Mouse (Mus musculus) brain, adult 2 months (tissue): ENCODE data around the gene Arid4a.
"Not testable (repeated sequence)": the region's sequence is repeated elsewhere in the genome, so short reads cannot be mapped to it uniquely, and the experiment has no call there.

Experiments
- DNase-seq: peaks from one replicate; pipeline ENCODE4 v3.0.0; 2011; ENCODE audit warnings: low read depth, low spot score

The Arid4a gene

GRCm38 (mm10) chr12:71053031-71053430 lies 37.2 kb downstream of the Arid4a start:
- peak; percentile 35 for DNase-seq

DNA sequence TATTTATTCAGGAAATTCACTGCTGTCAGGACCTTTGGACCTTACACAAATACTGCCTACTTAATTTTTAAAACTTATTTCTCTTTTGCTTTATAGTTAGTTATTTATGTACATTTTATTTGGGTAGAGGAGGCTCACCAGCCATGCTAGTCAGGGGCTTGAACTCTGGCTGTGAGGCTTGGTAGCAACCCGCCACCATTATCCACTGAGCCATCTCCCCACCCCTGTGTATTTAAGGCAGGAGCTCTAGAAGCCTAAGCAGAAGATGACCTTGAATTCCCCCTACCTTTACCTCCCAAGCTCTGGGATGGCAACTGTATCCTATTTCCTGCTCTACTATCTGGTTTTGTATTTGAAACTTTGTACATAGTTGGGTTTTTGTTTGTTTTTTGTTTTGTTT lies 37.7 kb downstream of the Arid4a start:
- no peak for DNase-seq

DNA sequence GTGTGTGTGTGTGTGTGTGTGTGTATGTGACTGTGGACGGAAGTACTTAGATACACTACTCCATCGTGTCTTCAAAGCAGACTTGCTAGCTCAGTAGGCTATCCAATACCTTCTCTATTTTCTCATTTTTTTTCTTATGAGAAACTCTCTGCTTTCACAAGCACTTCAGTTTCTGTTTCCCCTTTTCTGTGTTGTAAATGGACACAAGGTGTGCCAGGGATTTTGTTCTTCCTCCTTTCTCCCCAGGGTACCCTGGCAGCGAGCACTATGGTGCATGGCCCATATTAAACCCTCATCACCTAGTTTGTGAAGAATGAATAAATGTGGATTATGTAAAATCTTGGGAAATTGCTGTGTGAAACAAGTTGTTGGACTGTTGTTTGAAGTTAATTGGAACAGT lies 39.7 kb downstream of the Arid4a start:
- no peak for DNase-seq

GRCm38 (mm10) chr12:71059741-71060140 lies 44.0 kb downstream of the Arid4a start:
- DNase-seq, result no peak

DNA sequence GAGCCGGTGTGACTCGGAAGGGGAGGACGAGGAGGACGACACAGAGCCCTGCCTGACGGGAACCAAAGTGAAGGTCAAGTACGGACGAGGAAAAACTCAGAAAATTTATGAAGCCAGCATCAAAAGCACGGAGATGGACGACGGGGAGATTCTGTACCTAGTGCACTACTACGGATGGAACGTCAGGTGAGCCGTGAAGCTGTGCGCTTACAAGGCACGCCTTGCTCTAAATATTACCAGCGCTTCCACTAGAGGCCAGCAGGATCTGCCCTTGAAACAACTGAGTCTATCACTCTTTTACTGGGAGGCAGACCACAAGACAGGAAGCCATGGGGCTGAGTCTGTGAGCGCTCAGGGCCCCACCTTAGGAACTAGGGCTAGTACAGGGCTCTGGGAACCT lies 54.1 kb downstream of the Arid4a start:
- DNase-seq, result no peak

GRCm38 (mm10) chr12:71072048-71072447 lies 56.3 kb downstream of the Arid4a start:
- DNase-seq, result no peak

DNA sequence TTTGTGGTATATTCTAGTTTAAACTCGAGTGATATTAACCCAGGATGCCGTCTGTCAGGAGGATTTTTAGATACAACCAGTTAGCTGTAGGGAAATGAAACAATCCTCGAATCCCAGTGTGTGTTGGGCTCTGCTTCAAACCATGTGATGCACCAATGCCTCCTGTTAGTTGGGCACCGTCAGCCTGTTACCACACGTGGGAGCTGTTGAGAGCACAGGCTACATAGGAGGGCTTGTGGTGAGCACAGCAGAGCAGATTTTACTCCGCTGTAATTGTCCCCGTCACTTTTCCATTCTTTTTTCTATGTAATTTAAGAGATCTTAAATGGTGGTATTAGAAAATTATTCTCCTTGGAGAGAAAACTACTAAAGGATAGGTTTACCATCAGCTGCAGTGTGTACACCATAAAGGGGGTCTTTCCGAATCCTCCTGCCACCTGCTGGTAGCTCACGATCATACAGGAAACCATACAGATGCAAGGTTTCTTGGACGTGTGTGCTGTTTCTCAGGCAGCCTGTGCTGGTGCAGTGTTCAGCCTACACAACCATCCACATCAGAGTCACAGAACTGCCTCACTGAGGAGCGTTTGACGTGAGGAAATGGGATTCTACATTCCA lies 57.4 kb downstream of the Arid4a start:
- DNase-seq, result peak; percentile 81

- DNase-seq, result no peak
These were observed 70.5 kb downstream of the Arid4a start for GRCm38 (mm10) chr12:71086331-71086730.

DNA sequence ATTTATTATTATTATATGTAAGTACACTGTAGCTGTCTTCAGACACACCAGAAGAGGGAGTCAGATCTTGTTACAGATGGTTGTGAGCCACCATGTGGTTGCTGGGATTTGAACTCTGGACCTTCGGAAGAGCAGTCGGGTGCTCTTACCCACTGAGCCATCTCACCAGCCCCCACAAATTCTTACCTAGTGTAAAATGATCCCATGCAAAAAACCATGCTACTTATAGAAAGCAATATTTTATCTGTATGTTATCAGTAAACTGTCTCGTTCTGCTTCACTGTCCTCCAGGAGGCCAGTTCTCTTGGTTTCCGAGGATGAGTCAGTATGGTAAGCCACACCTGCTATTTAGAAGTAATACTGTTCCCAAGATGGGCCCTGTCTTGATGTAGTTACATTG lies 88.5 kb downstream of the Arid4a start:
- not testable (repeated sequence) for DNase-seq

DNA sequence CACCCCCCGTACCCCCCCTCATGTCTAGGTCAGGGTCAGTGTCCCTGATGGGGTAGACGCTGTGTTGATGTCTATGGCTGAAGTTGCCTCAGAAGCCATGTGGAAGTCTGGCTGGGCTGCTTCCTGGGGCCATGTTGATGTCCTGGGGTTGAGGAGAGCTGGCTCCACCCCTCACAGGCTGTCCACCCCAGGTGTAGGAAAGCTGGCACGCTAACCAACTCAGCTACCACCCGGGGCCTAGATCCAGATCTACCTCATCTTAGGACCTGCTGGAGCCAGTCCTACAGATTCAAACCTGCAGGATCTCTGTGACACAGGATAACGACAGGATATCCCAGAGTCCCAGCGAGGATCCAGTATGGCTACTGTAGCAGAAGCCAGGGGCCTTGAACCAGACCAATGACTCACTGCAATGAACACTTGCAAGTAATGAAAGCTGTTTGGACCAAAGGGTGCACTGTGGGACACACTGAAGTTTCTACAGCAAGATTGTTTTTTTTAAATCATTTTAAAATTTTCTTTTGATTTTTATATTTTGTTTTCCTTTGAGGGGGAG lies 91.5 kb downstream of the Arid4a start:
- DNase-seq, result no peak

- no peak for DNase-seq
These were observed 95.5 kb downstream of the Arid4a start, which contains the start of gene Tomm20l for GRCm38 (mm10) chr12:71111331-71111730. TSS of gene Tomm20l (plus strand) at chr12:71111428.

- DNase-seq, result peak; percentile 9
These were observed 97.3 kb downstream of the Arid4a start for GRCm38 (mm10) chr12:71113074-71113473.

DNA sequence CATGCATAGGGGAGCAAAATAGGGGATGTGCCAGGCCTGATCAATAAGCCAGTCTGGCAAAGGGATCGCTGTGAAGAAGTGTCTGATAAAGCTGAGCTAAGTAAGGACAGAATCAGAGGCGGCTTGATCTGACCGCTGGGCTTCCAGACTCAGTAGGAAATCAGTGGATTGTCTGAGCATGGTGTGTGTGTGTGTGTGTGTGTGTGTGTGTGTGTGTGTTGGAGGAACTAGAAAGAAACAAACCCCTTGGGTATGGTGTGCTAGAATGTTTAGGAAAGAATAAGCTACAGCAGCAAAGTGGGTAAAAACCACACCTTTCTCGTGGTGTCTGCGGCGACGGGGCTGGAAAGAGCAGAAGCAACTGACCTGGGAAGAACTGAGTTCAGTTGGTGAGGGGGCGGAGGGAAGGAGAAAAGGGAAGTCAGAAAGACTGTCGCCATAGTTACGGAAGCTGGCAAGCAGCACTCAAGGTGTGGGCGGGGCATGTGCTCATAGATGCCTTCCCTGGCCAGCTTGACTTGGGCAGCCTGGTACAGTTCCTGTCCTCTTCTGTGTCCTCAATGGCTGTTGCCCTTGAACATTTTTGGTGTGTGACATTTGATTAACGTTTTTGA lies 98.0 kb downstream of the Arid4a start:
- peak; percentile 92 for DNase-seq

GRCm38 (mm10) chr12:71116411-71116810 lies 100.6 kb downstream of the Arid4a start:
- DNase-seq, result peak; percentile 17

DNA sequence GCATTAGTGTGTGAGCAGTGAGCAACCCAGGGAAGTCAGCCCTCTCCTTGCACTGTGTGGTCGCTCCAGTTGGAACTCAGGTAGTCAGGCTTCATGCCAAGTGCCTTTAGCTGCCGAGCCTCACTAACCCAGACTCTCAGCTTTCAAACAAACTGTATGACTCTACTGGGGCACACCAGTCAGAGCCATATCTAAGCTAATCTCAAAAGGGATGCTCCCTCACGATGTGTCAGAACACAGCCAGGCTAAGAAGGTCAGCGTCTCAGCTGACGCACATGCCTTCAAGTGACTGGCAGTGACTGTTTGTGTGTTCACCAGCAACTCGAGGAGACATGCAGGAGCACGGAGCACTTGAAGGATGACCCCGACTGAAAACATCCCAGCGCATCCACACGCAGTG lies 106.9 kb downstream of the Arid4a start:
- peak; percentile 11 for DNase-seq

DNA sequence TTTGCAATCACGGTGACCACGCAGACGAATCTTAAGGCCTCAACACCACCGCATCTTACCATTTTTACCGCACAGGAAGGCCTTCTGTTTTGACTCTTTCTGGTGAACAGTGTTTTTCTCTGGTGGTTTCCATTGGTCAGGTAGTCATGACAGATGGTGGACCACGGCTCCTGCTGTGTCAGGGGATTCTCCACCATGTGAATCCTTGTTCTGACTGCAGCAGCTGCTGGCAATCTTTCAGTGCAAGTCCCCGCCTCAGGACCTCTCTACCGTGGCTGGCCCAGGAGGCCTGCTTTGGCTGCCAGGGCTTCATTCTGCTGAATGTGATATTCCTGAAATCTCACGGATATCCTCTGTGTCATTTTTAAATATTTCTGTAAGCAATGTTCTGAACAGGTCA lies 107.5 kb downstream of the Arid4a start:
- peak; percentile 96 for DNase-seq

- DNase-seq, result no peak
These were observed 119.8 kb downstream of the Arid4a start for GRCm38 (mm10) chr12:71135581-71135980.

- DNase-seq, result peak; percentile 94
These were observed 120.6 kb downstream of the Arid4a start, which contains the start of the genes Timm9 and 2700049A03Rik for GRCm38 (mm10) chr12:71136130-71136973. TSS of gene Timm9 (minus strand) at chr12:71136684. TSS of gene 2700049A03Rik (plus strand) at chr12:71136848.

DNA sequence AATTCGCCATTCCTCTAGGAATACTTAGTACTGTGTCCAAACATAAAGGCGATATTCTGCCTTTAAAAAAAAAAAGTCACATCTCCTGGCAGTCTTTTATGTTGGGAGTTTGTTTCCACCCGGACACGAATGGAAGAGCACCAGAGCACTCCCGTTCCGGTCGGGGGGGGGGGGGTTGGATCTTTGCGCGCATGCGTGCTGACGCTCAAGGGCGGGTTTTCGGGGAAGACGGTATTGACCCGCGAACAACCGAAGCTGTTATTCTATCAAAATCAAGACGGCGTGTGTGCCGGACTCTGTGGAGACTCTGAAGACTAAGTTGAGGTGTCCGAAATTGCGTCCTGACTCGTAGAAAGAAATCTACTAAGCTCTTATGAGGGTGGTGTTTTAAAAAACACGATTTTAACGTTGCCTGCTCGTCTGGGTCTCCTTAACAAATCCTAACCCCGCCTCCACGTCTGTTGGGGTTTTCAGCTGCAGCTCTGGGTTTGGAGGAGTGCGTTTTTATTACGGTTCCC lies 121.2 kb downstream of the Arid4a start:
- peak; percentile 96 for DNase-seq

GRCm38 (mm10) chr12:71137686-71138085 lies 121.9 kb downstream of the Arid4a start:
- DNase-seq, result no peak

- DNase-seq, result no peak
These were observed 123.6 kb downstream of the Arid4a start for GRCm38 (mm10) chr12:71139258-71139828.

GRCm38 (mm10) chr12:71141189-71141588 lies 125.4 kb downstream of the Arid4a start:
- no peak for DNase-seq
